9 mouse cellular contexts compared by ENCODE assay signal in the genomic region with DNA sequence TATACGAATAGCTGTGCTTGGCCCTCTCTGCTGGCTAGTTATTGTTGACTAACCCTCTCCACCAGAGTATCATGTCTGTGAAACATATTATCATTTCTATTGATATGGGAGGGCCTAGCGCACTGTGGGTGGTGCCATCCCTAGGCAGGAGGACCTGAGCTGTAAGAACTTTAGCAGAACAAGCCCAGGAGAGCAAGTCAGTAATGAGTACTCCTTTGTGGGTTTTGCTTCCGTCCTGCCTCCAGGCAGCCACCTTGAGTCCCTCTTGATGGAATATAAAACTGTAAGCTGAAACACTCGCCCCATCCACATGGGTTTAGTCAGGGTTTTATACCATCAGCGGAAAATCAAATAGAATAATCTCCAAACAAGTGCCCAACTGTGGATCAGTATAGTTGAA.
DNase-seq lines count a peak whose midpoint lies in the region; ATAC-seq lines count a peak whose summit lies in the region.
"Had no signal": no experiment of that assay in that cellular context is flagged by ENCODE, and none has a peak within 500 bp of the region (broad histone marks: within the 10 kb centered on the region; RNA-seq: fewer than 3 reads in every experiment).

No protein-coding gene starts in this region.

- H3K27ac ChIP-seq in embryonic facial prominence, embryonic 13.5 days: peak overlapping the region; percentile 18; the same call in 1 of the 2 replicates
- no peak overlapping the region for H3K27ac ChIP-seq in embryonic facial prominence, embryonic 10.5 days (replicated peaks)
- H3K27ac ChIP-seq in lung, embryonic 15.5 days: peak overlapping the region; percentile 57; the same call in 1 of the 2 replicates

- H3K4me3 ChIP-seq in embryonic facial prominence, embryonic 13.5 days: no peak overlapping the region
- no peak overlapping the region for H3K4me3 ChIP-seq in embryonic facial prominence, embryonic 10.5 days
- no peak overlapping the region for H3K4me3 ChIP-seq in lung, embryonic 15.5 days

- no peak overlapping the region for H3K9ac ChIP-seq in embryonic facial prominence, embryonic 13.5 days
- H3K9ac ChIP-seq in lung, embryonic 15.5 days: no peak overlapping the region

- no peaks in the 10 kb centered on the region for H3K27me3 ChIP-seq in embryonic facial prominence, embryonic 13.5 days
- no peaks in the 10 kb centered on the region for H3K27me3 ChIP-seq in embryonic facial prominence, embryonic 10.5 days (replicated peaks; ENCODE audit: low read depth, poor library complexity, severe bottlenecking)
- H3K27me3 ChIP-seq in lung, embryonic 15.5 days: no peaks in the 10 kb centered on the region

- no peak for DNase-seq in embryonic facial prominence, embryonic 10.5 days (ENCODE audit: low spot score)
- no peak for DNase-seq in lung, postnatal 14 days
- DNase-seq in induced T-regulatory cell, adult 2 months (ENCODE audit: low read depth): peak; percentile 39
- peak; percentile 35 for DNase-seq in thymus, postnatal 25 days
- no peak for DNase-seq in urinary bladder, postnatal 10 days (ENCODE audit: low spot score)
- no peak for DNase-seq in spleen, adult 12 weeks (ENCODE audit: low spot score)
- DNase-seq: cerebellum, adult 9-10 months had no signal

- no peaks in the 10 kb centered on the region for H3K9me3 ChIP-seq in embryonic facial prominence, embryonic 13.5 days
- H3K9me3 ChIP-seq in embryonic facial prominence, embryonic 10.5 days: no peaks in the 10 kb centered on the region
- no peaks in the 10 kb centered on the region for H3K9me3 ChIP-seq in lung, embryonic 15.5 days

- 67% methylated on average over 5 of the region's 5 CpGs for WGBS in embryonic facial prominence, embryonic 13.5 days
- 83% methylated on average over 5 of the region's 5 CpGs for WGBS in embryonic facial prominence, embryonic 10.5 days
- WGBS in lung, embryonic 15.5 days: 76% methylated on average over 5 of the region's 5 CpGs

- ATAC-seq in embryonic facial prominence, embryonic 13.5 days (ENCODE audit: insufficient number of reproducible peaks, insufficient read depth, low FRiP score, low TSS enrichment, low read depth): no peak
- ATAC-seq in lung, embryonic 15.5 days (ENCODE audit: borderline replicate concordance, extremely low read depth, low FRiP score, low TSS enrichment): no peak

- H3K4me1 ChIP-seq in embryonic facial prominence, embryonic 13.5 days: peaks cover 32% of the 10 kb centered on the region
- H3K4me1 ChIP-seq in embryonic facial prominence, embryonic 10.5 days: peaks cover 20% of the 10 kb centered on the region
- peaks cover 54% of the 10 kb centered on the region for H3K4me1 ChIP-seq in lung, embryonic 15.5 days

- no peaks in the 10 kb centered on the region for H3K36me3 ChIP-seq in embryonic facial prominence, embryonic 13.5 days
- no peaks in the 10 kb centered on the region for H3K36me3 ChIP-seq in embryonic facial prominence, embryonic 10.5 days (replicated peaks)
- no peaks in the 10 kb centered on the region for H3K36me3 ChIP-seq in lung, embryonic 15.5 days

- no peak overlapping the region for H3K4me2 ChIP-seq in embryonic facial prominence, embryonic 13.5 days
- H3K4me2 ChIP-seq in lung, embryonic 15.5 days: no peak overlapping the region

Comparison
In these comparisons a context has a peak if more than half of its experiments do, and no peak if none do; other contexts are left out.
1. DNase-seq: peak in induced T-regulatory cell, adult 2 months (single experiment) and thymus, postnatal 25 days (single experiment); none in embryonic facial prominence, embryonic 10.5 days (single experiment), lung, postnatal 14 days (single experiment), urinary bladder, postnatal 10 days (single experiment) and spleen, adult 12 weeks (single experiment).